Mouse (Mus musculus): ENCODE results near the gene Rusc2.

- TF ChIP-seq POLR2A (IDR thresholded peaks at IDR 0.05; ENCODE audit: low read depth, low read length) = no peak
- no peak for TF ChIP-seq CTCF (IDR thresholded peaks at IDR 0.05; ENCODE audit: extremely low read depth, insufficient read depth, insufficient read length, insufficient replicate concordance)
These were observed 7.5 kb upstream of the Rusc2 start for GRCm38 (mm10) chr4:43374266-43374665.

All from spleen, adult 2 months (tissue).